Mouse (Mus musculus): ENCODE measurements around the gene Clcc1. TPM values are rescaled to one million over a fixed set of nuclear protein-coding genes. Genes with fewer than 3 reads are reported as not detected.
A peak's percentile ranks its signal among the peaks of the same experiment; 100 is the strongest.

Clcc1 gene
- total and polyA plus RNA-seq, 2 experiments from 2014 or later, result 52.3 to 58.2 TPM

GRCm38 (mm10) chr3:108719761-108720160 lies 66.0 kb downstream of the Clcc1 start:
- no peaks in the 10 kb centered on the region for H3K9me3 ChIP-seq (ENCODE audit: low read length)
- ATAC-seq, result no peak
- 83% methylated on average over 3 of the region's 3 CpGs for WGBS

DNA sequence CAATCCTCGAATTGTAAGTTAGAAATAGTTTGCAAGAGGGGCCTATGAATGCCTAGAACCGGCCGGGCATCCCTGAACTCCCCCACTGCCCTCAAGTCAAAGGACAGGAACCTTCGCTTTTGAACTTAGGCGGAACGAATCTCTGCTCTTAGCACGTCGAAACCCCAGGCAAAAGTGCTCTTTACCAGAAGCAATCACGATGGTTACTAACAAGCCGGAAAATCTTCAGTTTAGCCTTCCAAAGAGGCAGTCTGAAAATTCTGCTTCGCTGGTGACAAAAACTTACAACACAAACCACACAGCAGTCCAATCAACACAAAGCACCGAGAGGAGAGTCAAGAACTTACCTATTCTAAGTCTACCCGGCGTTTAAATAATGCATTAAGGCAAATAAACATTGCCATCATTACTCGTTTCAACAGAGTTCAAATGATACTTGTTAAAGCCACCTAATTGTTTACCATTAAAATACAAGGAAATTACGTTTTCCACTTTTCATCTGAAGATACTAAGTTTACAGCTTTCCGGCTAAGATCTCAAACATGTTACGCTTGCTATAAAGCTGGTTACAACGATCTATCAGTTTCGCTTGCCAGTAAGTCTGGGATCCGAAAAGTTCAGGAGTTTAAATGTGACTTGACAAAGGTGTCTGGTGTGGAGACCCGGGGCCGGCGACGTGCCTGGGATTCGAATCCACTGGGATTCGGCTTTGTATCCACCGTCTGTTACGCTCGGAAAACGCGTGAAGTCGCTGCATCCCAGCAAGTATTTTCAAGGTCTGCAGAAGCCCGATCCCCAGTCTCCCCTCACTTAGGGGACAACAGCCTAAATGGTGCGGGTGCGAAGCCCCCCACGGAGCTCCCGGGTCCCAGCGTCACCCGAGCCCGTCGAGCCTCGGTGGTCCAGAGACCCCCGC lies 67.6 kb downstream of the Clcc1 start:
- under 1% methylated on average over 44 of the region's 44 CpGs for WGBS
- DNase-seq (ENCODE audit: low spot score) (peak; percentile 82), ATAC-seq (no peak)
- Histone ChIP-seq H3K27ac (peak overlapping the region; percentile 85), H3K4me1 (ENCODE audit: insufficient read depth, low read length) (no peaks in the 10 kb centered on the region), H3K9me3 (ENCODE audit: low read length) (no peaks in the 10 kb centered on the region), H3K27me3 (ENCODE audit: insufficient read depth, low read length) (no peaks in the 10 kb centered on the region), H3K4me3 (ENCODE audit: low read length) (peak overlapping the region; percentile 68), H3K4me2 (ENCODE audit: low read depth, low read length) (peak overlapping the region; percentile 72), H3K36me3 (ENCODE audit: insufficient read depth, low read length) (no peaks in the 10 kb centered on the region), H3K9ac (replicated peaks; ENCODE audit: low read length) (peak overlapping the region; percentile 67)
- peak; percentile 43 for TF ChIP-seq CTCF (IDR thresholded peaks at IDR 0.05; ENCODE audit: low read depth)

More at GRCm38 (mm10) chr3:108719761-108720160, 66.0 kb downstream of the Clcc1 start:
- Histone ChIP-seq H3K9ac (replicated peaks; ENCODE audit: low read length) (no peak overlapping the region), H3K4me2 (ENCODE audit: low read depth, low read length) (no peak overlapping the region), H3K27ac (no peak overlapping the region), H3K27me3 (ENCODE audit: insufficient read depth, low read length) (no peaks in the 10 kb centered on the region), H3K36me3 (ENCODE audit: insufficient read depth, low read length) (no peaks in the 10 kb centered on the region), H3K4me3 (ENCODE audit: low read length) (no peak overlapping the region), H3K4me1 (ENCODE audit: insufficient read depth, low read length) (no peaks in the 10 kb centered on the region)
- DNase-seq (ENCODE audit: low spot score), result no peak
- TF ChIP-seq CTCF (IDR thresholded peaks at IDR 0.05; ENCODE audit: low read depth), result no peak

DNA sequence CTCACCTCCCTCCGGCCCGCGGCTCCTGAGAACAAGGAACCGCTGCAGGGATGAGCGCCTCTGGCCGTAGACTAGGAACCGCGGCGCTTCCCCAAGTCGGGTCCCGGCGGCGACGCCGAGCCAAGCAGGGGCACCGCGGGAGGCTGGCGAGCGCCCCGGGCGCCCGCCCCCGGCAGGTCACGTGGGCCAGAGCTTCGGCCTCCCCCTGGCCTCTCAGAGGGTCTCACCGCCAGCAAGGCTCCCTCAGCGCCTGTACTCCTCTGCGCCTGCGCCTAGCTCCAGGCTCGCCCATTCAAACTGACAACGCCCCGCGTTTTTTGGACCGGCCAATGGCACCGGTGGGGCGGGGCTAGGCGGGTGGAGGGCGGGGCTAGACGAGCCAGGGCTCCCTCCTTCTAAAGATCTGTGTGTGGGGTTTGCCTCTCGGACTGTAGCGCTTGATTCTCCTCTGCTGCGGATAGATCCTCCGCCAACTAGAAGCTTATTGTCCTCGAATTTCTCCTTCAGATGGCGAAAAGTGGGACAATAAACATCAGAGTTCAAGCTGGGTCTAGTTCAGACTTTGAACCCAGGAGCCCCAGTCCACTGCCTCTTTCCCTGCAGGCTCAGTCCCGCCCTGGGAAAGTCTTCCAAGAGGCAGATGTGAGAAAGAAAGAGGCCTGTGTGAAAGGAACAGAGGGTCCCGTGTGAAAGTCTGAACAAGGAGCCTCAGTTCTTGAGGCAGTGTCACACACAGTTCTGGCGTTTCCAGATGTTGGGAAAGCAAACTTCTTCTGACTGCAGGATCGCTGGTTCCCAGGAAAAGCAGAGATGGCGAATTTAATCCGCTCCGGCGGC lies 68.5 kb downstream of the Clcc1 start, which contains the start of gene Gpsm2:
Gene Gpsm2, minus strand, starts transcription at position 274 of the 837 bp plus-strand sequence.
- Histone ChIP-seq H3K4me3 (ENCODE audit: low read length) (peak within 1 kb of the TSS; percentile 68), H3K4me1 (ENCODE audit: insufficient read depth, low read length) (no peaks in the 10 kb centered on the region), H3K27ac (peak within 1 kb of the TSS; percentile 85), H3K9ac (replicated peaks; ENCODE audit: low read length) (peak within 1 kb of the TSS; percentile 67), H3K36me3 (ENCODE audit: insufficient read depth, low read length) (no peaks in the 10 kb centered on the region), H3K9me3 (ENCODE audit: low read length) (no peaks in the 10 kb centered on the region), H3K27me3 (ENCODE audit: insufficient read depth, low read length) (no peaks in the 10 kb centered on the region), H3K4me2 (ENCODE audit: low read depth, low read length) (peak within 1 kb of the TSS; percentile 72)
- WGBS, result 4% methylated on average over 48 of the region's 53 CpGs
- ATAC-seq (peak; percentile 99), DNase-seq (ENCODE audit: low spot score) (peak; percentile 98)
- no peak for TF ChIP-seq CTCF (IDR thresholded peaks at IDR 0.05; ENCODE audit: low read depth)

- 93% methylated on average over 7 of the region's 7 CpGs for WGBS
- Histone ChIP-seq H3K9ac (replicated peaks; ENCODE audit: low read length) (no peak overlapping the region), H3K27ac (no peak overlapping the region), H3K4me1 (ENCODE audit: insufficient read depth, low read length) (no peaks in the 10 kb centered on the region), H3K4me2 (ENCODE audit: low read depth, low read length) (no peak overlapping the region), H3K4me3 (ENCODE audit: low read length) (no peak overlapping the region), H3K27me3 (ENCODE audit: insufficient read depth, low read length) (no peaks in the 10 kb centered on the region), H3K36me3 (ENCODE audit: insufficient read depth, low read length) (no peaks in the 10 kb centered on the region), H3K9me3 (ENCODE audit: low read length) (no peaks in the 10 kb centered on the region)
- no peak for TF ChIP-seq CTCF (IDR thresholded peaks at IDR 0.05; ENCODE audit: low read depth)
- no peak for DNase-seq (ENCODE audit: low spot score)
- ATAC-seq, result no peak
Measured at GRCm38 (mm10) chr3:108726413-108726812, 72.7 kb downstream of the Clcc1 start.

- H3K27ac ChIP-seq, result no peak overlapping the region
- no peaks in the 10 kb centered on the region for H3K9me3 ChIP-seq (ENCODE audit: low read length)
- no peaks in the 10 kb centered on the region for H3K27me3 ChIP-seq (ENCODE audit: insufficient read depth, low read length)
- DNase-seq (ENCODE audit: low spot score) (no peak), ATAC-seq (no peak)
- H3K9ac ChIP-seq (replicated peaks; ENCODE audit: low read length), result no peak overlapping the region
- H3K4me2 ChIP-seq (ENCODE audit: low read depth, low read length), result no peak overlapping the region
- TF ChIP-seq CTCF (IDR thresholded peaks at IDR 0.05; ENCODE audit: low read depth), result no peak
- H3K36me3 ChIP-seq (ENCODE audit: insufficient read depth, low read length), result no peaks in the 10 kb centered on the region
- H3K4me3 ChIP-seq (ENCODE audit: low read length), result no peak overlapping the region
- H3K4me1 ChIP-seq (ENCODE audit: insufficient read depth, low read length), result no peaks in the 10 kb centered on the region
Measured at GRCm38 (mm10) chr3:108727344-108727743, 73.6 kb downstream of the Clcc1 start.

DNA sequence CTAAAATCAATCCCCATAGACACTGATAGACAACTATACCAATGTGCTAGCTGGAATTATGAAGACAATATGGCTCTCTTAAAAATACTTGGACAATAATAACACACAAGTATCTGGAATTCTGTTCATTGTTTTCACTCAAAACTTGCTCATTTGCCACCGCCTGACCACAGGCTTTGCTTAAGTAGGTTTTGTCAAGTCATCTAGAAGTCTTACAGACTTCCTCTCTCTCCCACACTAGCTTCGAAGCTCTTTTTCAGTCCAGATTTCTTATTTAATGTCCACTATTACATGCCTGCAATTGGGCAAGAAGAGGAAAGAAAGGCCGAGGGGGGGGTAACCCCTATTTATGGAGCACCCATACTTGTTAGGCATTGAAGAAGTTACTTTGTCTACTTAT lies 74.1 kb downstream of the Clcc1 start:
- Histone ChIP-seq H3K27me3 (ENCODE audit: insufficient read depth, low read length) (no peaks in the 10 kb centered on the region), H3K9ac (replicated peaks; ENCODE audit: low read length) (no peak overlapping the region), H3K36me3 (ENCODE audit: insufficient read depth, low read length) (no peaks in the 10 kb centered on the region), H3K4me1 (ENCODE audit: insufficient read depth, low read length) (no peaks in the 10 kb centered on the region), H3K27ac (no peak overlapping the region), H3K9me3 (ENCODE audit: low read length) (no peaks in the 10 kb centered on the region), H3K4me3 (ENCODE audit: low read length) (no peak overlapping the region), H3K4me2 (ENCODE audit: low read depth, low read length) (no peak overlapping the region)
- WGBS, result 95% methylated on average over 3 of the region's 3 CpGs
- TF ChIP-seq CTCF (IDR thresholded peaks at IDR 0.05; ENCODE audit: low read depth), result no peak
- no peak for DNase-seq (ENCODE audit: low spot score)
- no peak for ATAC-seq

Other genes starting within 250 kb of the Clcc1 start
- gene Celsr2, start 238.4 kb upstream of the Clcc1 start, total RNA-seq (2014; rRNA removed), result 94.8 and 95.3 TPM in 2 replicates
- 28.1 and 30.6 TPM in 2 replicates for gene Celsr2, start 238.4 kb upstream of the Clcc1 start, polyA plus RNA-seq (2015; fragmentation: Nextera tagmentation; extraction: Ambion mirVana)
- gene Sars, start 208.7 kb upstream of the Clcc1 start, total RNA-seq (2014; rRNA removed), result 122 and 137 TPM in 2 replicates
- gene Sars, start 208.7 kb upstream of the Clcc1 start, polyA plus RNA-seq (2015; fragmentation: Nextera tagmentation; extraction: Ambion mirVana), result 214 and 223 TPM in 2 replicates
- gene 1700013F07Rik, start 119.8 kb upstream of the Clcc1 start, total RNA-seq (2014; rRNA removed), result 1.3 and 6.7 TPM in 2 replicates
- 3.1 and 3.2 TPM in 2 replicates for gene 1700013F07Rik, start 119.8 kb upstream of the Clcc1 start, polyA plus RNA-seq (2015; fragmentation: Nextera tagmentation; extraction: Ambion mirVana)
- gene 5330417C22Rik, start 117.4 kb upstream of the Clcc1 start, total RNA-seq (2014; rRNA removed), result 10.2 and 10.7 TPM in 2 replicates
- gene 5330417C22Rik, start 117.4 kb upstream of the Clcc1 start, polyA plus RNA-seq (2015; fragmentation: Nextera tagmentation; extraction: Ambion mirVana), result 13.5 and 17.3 TPM in 2 replicates
- gene Tmem167b, start 91.4 kb upstream of the Clcc1 start, total RNA-seq (2014; rRNA removed), result 31.9 and 38.9 TPM in 2 replicates
- 38.9 and 41.4 TPM in 2 replicates for gene Tmem167b, start 91.4 kb upstream of the Clcc1 start, polyA plus RNA-seq (2015; fragmentation: Nextera tagmentation; extraction: Ambion mirVana)
- gene Taf13, start 82.2 kb upstream of the Clcc1 start, total RNA-seq (2014; rRNA removed), result 7.7 and 12.4 TPM in 2 replicates
- gene Taf13, start 82.2 kb upstream of the Clcc1 start, polyA plus RNA-seq (2015; fragmentation: Nextera tagmentation; extraction: Ambion mirVana), result 38.9 and 46.7 TPM in 2 replicates
- gene Wdr47, start 62.6 kb upstream of the Clcc1 start, total RNA-seq (2014; rRNA removed), result 64.7 and 65.9 TPM in 2 replicates
- gene Wdr47, start 62.6 kb upstream of the Clcc1 start, polyA plus RNA-seq (2015; fragmentation: Nextera tagmentation; extraction: Ambion mirVana), result 65.9 and 70.5 TPM in 2 replicates
- gene Gpsm2, start 68.4 kb downstream of the Clcc1 start, total RNA-seq (2014; rRNA removed), result 12.9 and 13.5 TPM in 2 replicates
- 16.8 and 18.0 TPM in 2 replicates for gene Gpsm2, start 68.4 kb downstream of the Clcc1 start, polyA plus RNA-seq (2015; fragmentation: Nextera tagmentation; extraction: Ambion mirVana)
- gene Aknad1, start 85.7 kb downstream of the Clcc1 start, total RNA-seq (2014; rRNA removed), result not detected in 2 replicates
- gene Aknad1, start 85.7 kb downstream of the Clcc1 start, polyA plus RNA-seq (2015; fragmentation: Nextera tagmentation; extraction: Ambion mirVana), result not detected in 2 replicates
- 7.6 and 34.3 TPM in 2 replicates for gene Stxbp3, start 186.6 kb downstream of the Clcc1 start, total RNA-seq (2014; rRNA removed)
- 13.4 and 17.1 TPM in 2 replicates for gene Stxbp3, start 186.6 kb downstream of the Clcc1 start, polyA plus RNA-seq (2015; fragmentation: Nextera tagmentation; extraction: Ambion mirVana)
- gene Fndc7, start 236.1 kb downstream of the Clcc1 start, total RNA-seq (2014; rRNA removed), result 0.14 and 0.16 TPM in 2 replicates
- gene Fndc7, start 236.1 kb downstream of the Clcc1 start, polyA plus RNA-seq (2015; fragmentation: Nextera tagmentation; extraction: Ambion mirVana), result 0.06 TPM in 1 of 2 replicates, not detected in the other

Measured in hindbrain, postnatal 0 days (tissue).